Mouse (Mus musculus): Measurements from ENCODE around the gene Wwp2. TPM values are rescaled to one million over a fixed set of nuclear protein-coding genes. Genes with fewer than 3 reads are reported as not detected.
"Not testable (repeated sequence)": the region's sequence is repeated elsewhere in the genome, so short reads cannot be mapped to it uniquely, and the experiment has no call there.

Wwp2 gene
- total RNA-seq, 2 experiments from 2014 or later, result 13.1 to 17.1 TPM

GRCm38 (mm10) chr8:107468811-107469302 is 32.7 kb downstream of the Wwp2 start:
- intact Hi-C loops (cut with DNase I), result no loop called here
- no peak for DNase-seq

GRCm38 (mm10) chr8:107470302-107470701 is 34.1 kb downstream of the Wwp2 start:
- intact Hi-C loops (cut with DNase I), result no loop called here
- DNase-seq, result no peak

- intact Hi-C loops (cut with DNase I), result no loop called here
- DNase-seq, result no peak
Measured at GRCm38 (mm10) chr8:107472403-107473100, 36.4 kb downstream of the Wwp2 start.

GRCm38 (mm10) chr8:107473369-107473768 is 37.2 kb downstream of the Wwp2 start:
- DNase-seq, result no peak
- intact Hi-C loops (cut with DNase I), result no loop called here

GRCm38 (mm10) chr8:107475613-107476012 is 39.4 kb downstream of the Wwp2 start:
- no peak for DNase-seq
- intact Hi-C loops (cut with DNase I), result no loop called here

- DNase-seq; intact Hi-C loops (cut with DNase I): not testable (repeated sequence)
Measured at GRCm38 (mm10) chr8:107476786-107477185, 40.6 kb downstream of the Wwp2 start.

- intact Hi-C loops (cut with DNase I), result no loop called here
- no peak for DNase-seq
Measured at GRCm38 (mm10) chr8:107478728-107479127, 42.6 kb downstream of the Wwp2 start.

- DNase-seq, result no peak
- intact Hi-C loops (cut with DNase I), result no loop called here
Measured at GRCm38 (mm10) chr8:107480436-107480835, 44.3 kb downstream of the Wwp2 start.

- intact Hi-C loops (cut with DNase I), result no loop called here
- no peak for DNase-seq
Measured at GRCm38 (mm10) chr8:107483250-107483649, 47.1 kb downstream of the Wwp2 start.

GRCm38 (mm10) chr8:107484956-107485355 is 48.8 kb downstream of the Wwp2 start:
- intact Hi-C loops (cut with DNase I), result no loop called here
- no peak for DNase-seq

- no peak for DNase-seq
- intact Hi-C loops (cut with DNase I), result no loop called here
Measured at GRCm38 (mm10) chr8:107488551-107488950, 52.4 kb downstream of the Wwp2 start.

- intact Hi-C loops (cut with DNase I), result no loop called here
Measured at GRCm38 (mm10) chr8:107489086-107489485, 52.9 kb downstream of the Wwp2 start.

GRCm38 (mm10) chr8:107489921-107490320 is 53.8 kb downstream of the Wwp2 start:
- DNase-seq, result no peak

More at GRCm38 (mm10) chr8:107489086-107489485, 52.9 kb downstream of the Wwp2 start:
- DNase-seq, result no peak

GRCm38 (mm10) chr8:107490649-107491048 is 54.5 kb downstream of the Wwp2 start:
- intact Hi-C loops (cut with DNase I), result no loop called here
- DNase-seq, result no peak

More at GRCm38 (mm10) chr8:107489921-107490320, 53.8 kb downstream of the Wwp2 start:
- intact Hi-C loops (cut with DNase I), result no loop called here

GRCm38 (mm10) chr8:107491212-107491611 is 55.0 kb downstream of the Wwp2 start:
- DNase-seq, result no peak
- intact Hi-C loops (cut with DNase I), result no loop called here

GRCm38 (mm10) chr8:107491831-107492230 is 55.7 kb downstream of the Wwp2 start:
- intact Hi-C loops (cut with DNase I), result no loop called here
- DNase-seq, result no peak

- no peak for DNase-seq
- intact Hi-C loops (cut with DNase I), result no loop called here
Measured at GRCm38 (mm10) chr8:107492802-107493201, 56.6 kb downstream of the Wwp2 start.

- intact Hi-C loops (cut with DNase I), result no loop called here
- no peak for DNase-seq
Measured at GRCm38 (mm10) chr8:107495425-107495824, 59.3 kb downstream of the Wwp2 start.

- intact Hi-C loops (cut with DNase I), result no loop called here
Measured at GRCm38 (mm10) chr8:107497708-107498107, 61.5 kb downstream of the Wwp2 start.

GRCm38 (mm10) chr8:107498390-107498789 is 62.2 kb downstream of the Wwp2 start:
- no peak for DNase-seq
- intact Hi-C loops (cut with DNase I), result no loop called here

More at GRCm38 (mm10) chr8:107497708-107498107, 61.5 kb downstream of the Wwp2 start:
- DNase-seq, result no peak

- no peak for DNase-seq
Measured at GRCm38 (mm10) chr8:107498806-107499205, 62.6 kb downstream of the Wwp2 start.

GRCm38 (mm10) chr8:107499519-107499918 is 63.4 kb downstream of the Wwp2 start:
- intact Hi-C loops (cut with DNase I), result no loop called here

More at GRCm38 (mm10) chr8:107498806-107499205, 62.6 kb downstream of the Wwp2 start:
- intact Hi-C loops (cut with DNase I), result no loop called here

More at GRCm38 (mm10) chr8:107499519-107499918, 63.4 kb downstream of the Wwp2 start:
- no peak for DNase-seq
